Comparison of ENCODE assay signal across 12 mouse cellular contexts in the genomic region with DNA sequence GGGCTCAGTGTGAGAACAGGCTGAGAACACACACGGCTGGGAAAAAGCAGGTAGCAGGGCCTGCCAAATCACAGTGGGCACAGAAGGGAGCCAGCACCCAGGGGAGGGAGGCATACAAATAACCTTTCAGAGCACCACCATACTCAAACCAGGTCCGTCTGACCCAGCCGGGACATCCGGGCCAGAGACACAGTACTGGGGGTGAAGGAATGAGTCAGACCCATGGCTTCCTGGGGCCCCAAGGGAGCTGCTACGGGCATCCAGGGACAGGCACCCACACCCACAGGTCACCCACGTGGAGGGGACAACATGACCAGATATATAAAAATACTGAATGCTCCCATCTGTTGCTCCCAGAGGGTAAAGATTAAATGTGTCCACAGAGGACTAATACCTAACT. TPM values are rescaled to one million over a fixed set of nuclear protein-coding genes. Genes with fewer than 3 reads are reported as not detected.
A peak's percentile ranks its signal among the peaks of the same experiment; 100 is the strongest.
DNase-seq lines count a peak whose midpoint lies in the region; ATAC-seq and TF ChIP-seq lines count a peak whose summit lies in the region.
"Had no signal": no experiment of that assay in that cellular context is flagged by ENCODE, and none has a peak within 500 bp of the region (broad histone marks: within the 10 kb centered on the region; RNA-seq: fewer than 3 reads in every experiment).

No protein-coding gene starts in this region.

- no peak overlapping the region for H3K4me2 ChIP-seq in heart, embryonic 15.5 days
- no peak overlapping the region for H3K4me2 ChIP-seq in heart, postnatal 0 days (ENCODE audit: low read depth, low read length)
- H3K4me2 ChIP-seq in hindbrain, postnatal 0 days (ENCODE audit: low read depth, low read length) = no peak overlapping the region
- H3K4me2 ChIP-seq: hindbrain, embryonic 12.5 days had no signal

- no peak overlapping the region for H3K27ac ChIP-seq in heart, embryonic 15.5 days
- peak overlapping the region; percentile 31; the same call in 1 of the 2 replicates for H3K27ac ChIP-seq in heart, postnatal 0 days (ENCODE audit: low read depth)
- no peak overlapping the region for H3K27ac ChIP-seq in hindbrain, postnatal 0 days
- H3K27ac ChIP-seq: hindbrain, embryonic 12.5 days had no signal

- ATAC-seq in heart, embryonic 15.5 days (replicated peaks; ENCODE audit: insufficient number of reproducible peaks, insufficient read depth, low FRiP score, low read depth) = no peak
- ATAC-seq in heart, postnatal 0 days (ENCODE audit: insufficient read depth, low read depth) = no peak
- ATAC-seq in hindbrain, postnatal 0 days = no peak

- DNase-seq in adrenal gland, postnatal 14 days = peak; percentile 62
- DNase-seq in adrenal gland, adult 8-10 months = no peak
- no peak for DNase-seq in heart, postnatal 10 days
- DNase-seq in 416B (ENCODE audit: low read depth) = peak; percentile 43
- DNase-seq in heart, postnatal 0 days (ENCODE audit: low spot score) = no peak
- DNase-seq in lung, postnatal 4 days = no peak
- no peak for DNase-seq in hindbrain, postnatal 0 days (ENCODE audit: low spot score)
- DNase-seq: lung, adult 18-20 months; midbrain, embryonic 14.5 days; thymus, adult 18-20 months had no signal

- H3K9me3 ChIP-seq in heart, embryonic 15.5 days (replicated peaks) = no peaks in the 10 kb centered on the region
- H3K9me3 ChIP-seq in heart, postnatal 0 days (replicated peaks; ENCODE audit: control insufficient read depth, low read length) = no peaks in the 10 kb centered on the region
- H3K9me3 ChIP-seq in hindbrain, postnatal 0 days (ENCODE audit: low read length) = no peaks in the 10 kb centered on the region
- H3K9me3 ChIP-seq: hindbrain, embryonic 12.5 days had no signal

- no peak for TF ChIP-seq EP300 in heart, postnatal 0 days (IDR thresholded peaks at IDR 0.05; ENCODE audit: low read depth)

- H3K9ac ChIP-seq in heart, embryonic 15.5 days = peak overlapping the region; percentile 19; the same call in 1 of the 2 replicates
- H3K9ac ChIP-seq in heart, postnatal 0 days (replicated peaks; ENCODE audit: low read depth, low read length) = no peak overlapping the region
- H3K9ac ChIP-seq in hindbrain, postnatal 0 days (replicated peaks; ENCODE audit: low read length) = no peak overlapping the region
- H3K9ac ChIP-seq: hindbrain, embryonic 12.5 days had no signal

- no peak for TF ChIP-seq CTCF in heart, postnatal 0 days (IDR thresholded peaks at IDR 0.05; ENCODE audit: low read depth)
- no peak for TF ChIP-seq CTCF in hindbrain, postnatal 0 days (IDR thresholded peaks at IDR 0.05; ENCODE audit: low read depth)

- intact Hi-C loops in heart, postnatal 10 days (cut with DNase I) = no loop called here

- H3K27me3 ChIP-seq in heart, embryonic 15.5 days = no peaks in the 10 kb centered on the region
- H3K27me3 ChIP-seq in heart, postnatal 0 days (ENCODE audit: control insufficient read depth, insufficient read depth, low read length) = no peaks in the 10 kb centered on the region
- no peaks in the 10 kb centered on the region for H3K27me3 ChIP-seq in hindbrain, postnatal 0 days (ENCODE audit: insufficient read depth, low read length)
- H3K27me3 ChIP-seq: hindbrain, embryonic 12.5 days had no signal

- no peak overlapping the region for H3K4me3 ChIP-seq in heart, embryonic 15.5 days
- H3K4me3 ChIP-seq in heart, postnatal 0 days (ENCODE audit: low read depth, low read length) = no peak overlapping the region
- no peak overlapping the region for H3K4me3 ChIP-seq in hindbrain, postnatal 0 days (ENCODE audit: low read length)
- H3K4me3 ChIP-seq: hindbrain, embryonic 12.5 days had no signal

- H3K36me3 ChIP-seq in heart, embryonic 15.5 days = no peaks in the 10 kb centered on the region
- H3K36me3 ChIP-seq in heart, postnatal 0 days (replicated peaks; ENCODE audit: control insufficient read depth, insufficient read depth, low read length) = no peaks in the 10 kb centered on the region
- no peaks in the 10 kb centered on the region for H3K36me3 ChIP-seq in hindbrain, postnatal 0 days (ENCODE audit: insufficient read depth, low read length)
- H3K36me3 ChIP-seq: hindbrain, embryonic 12.5 days had no signal

- peaks cover 50% of the 10 kb centered on the region for H3K4me1 ChIP-seq in heart, embryonic 15.5 days (replicated peaks)
- peaks cover 15% of the 10 kb centered on the region for H3K4me1 ChIP-seq in heart, postnatal 0 days (ENCODE audit: control insufficient read depth, insufficient read depth)
- H3K4me1 ChIP-seq in hindbrain, postnatal 0 days (ENCODE audit: insufficient read depth, low read length) = no peaks in the 10 kb centered on the region

- 47% methylated on average over 6 of the region's 6 CpGs for WGBS in heart, embryonic 15.5 days
- 34% methylated on average over 6 of the region's 6 CpGs for whole genome bisulfite sequencing in heart, postnatal 0 days
- WGBS in hindbrain, postnatal 0 days = 76% methylated on average over 6 of the region's 6 CpGs

RNA-seq across cellular contexts. Expression of gene Tnip1, which starts 10.1 kb away (rescaled TPM):
- total RNA-seq in adrenal gland, postnatal 14 days (2021) = 53.8 and 74.2 TPM in 2 replicates
- total RNA-seq in adrenal gland, adult 8-10 months (2022) = 100 to 1,000 TPM in 2 of 4 experiments, 10 to 100 TPM in 2; 94.2 to 126 (median 103) TPM
- 20.3 and 24.3 TPM in 2 replicates for polyA plus RNA-seq in heart, embryonic 15.5 days (2015; fragmentation: Nextera tagmentation; extraction: Ambion mirVana)
- total RNA-seq in heart, postnatal 10 days (2021) = 10 to 100 TPM; 33.4 to 37.1 TPM
- total RNA-seq in heart, postnatal 0 days (2014; rRNA removed; ENCODE audit: low replicate concordance) = 16.6 and 19.9 TPM in 2 replicates
- 19.7 and 22.7 TPM in 2 replicates for polyA plus RNA-seq in heart, postnatal 0 days (2015; fragmentation: Nextera tagmentation; extraction: Ambion mirVana)
- total RNA-seq in hindbrain, postnatal 0 days (2014; rRNA removed) = 15.3 and 16.7 TPM in 2 replicates
- polyA plus RNA-seq in hindbrain, postnatal 0 days (2015; fragmentation: Nextera tagmentation; extraction: Ambion mirVana) = 17.1 and 19.8 TPM in 2 replicates

RNA-seq across cellular contexts. Expression of gene Gpx3, which starts 50.4 kb away (rescaled TPM):
- 308 and 532 TPM in 2 replicates for total RNA-seq in adrenal gland, postnatal 14 days (2021)
- total RNA-seq in adrenal gland, adult 8-10 months (2022) = 100 to 1,000 TPM in 3 of 4 experiments, 10 to 100 TPM in 1; 89.1 to 315 (median 150) TPM
- 751 and 850 TPM in 2 replicates for polyA plus RNA-seq in heart, embryonic 15.5 days (2015; fragmentation: Nextera tagmentation; extraction: Ambion mirVana)
- 100 to 1,000 TPM; 102 to 159 TPM for total RNA-seq in heart, postnatal 10 days (2021)
- total RNA-seq in heart, postnatal 0 days (2014; rRNA removed; ENCODE audit: low replicate concordance) = 114 and 243 TPM in 2 replicates
- 788 and 904 TPM in 2 replicates for polyA plus RNA-seq in heart, postnatal 0 days (2015; fragmentation: Nextera tagmentation; extraction: Ambion mirVana)
- 28.5 and 30.5 TPM in 2 replicates for total RNA-seq in hindbrain, postnatal 0 days (2014; rRNA removed)
- polyA plus RNA-seq in hindbrain, postnatal 0 days (2015; fragmentation: Nextera tagmentation; extraction: Ambion mirVana) = 78.0 and 78.1 TPM in 2 replicates

Comparison
In these comparisons a context has a peak if more than half of its experiments do, and no peak if none do; other contexts are left out.
1. DNase-seq: peak in adrenal gland, postnatal 14 days (single experiment) and 416B (single experiment); none in adrenal gland, adult 8-10 months (single experiment), heart, postnatal 10 days (0 of 2), heart, postnatal 0 days (single experiment), lung, postnatal 4 days (0 of 2) and hindbrain, postnatal 0 days (single experiment).